Mouse (Mus musculus) heart, adult 9 months (tissue): ENCODE data around the gene Tlk1.

ENCODE experiments used
- DNase-seq, 2 experiments: peaks; one replicate each; pipeline ENCODE4 v3.0.0; 2022; ENCODE audit warnings: low spot score in 2 of 2

Gene Tlk1

DNA sequence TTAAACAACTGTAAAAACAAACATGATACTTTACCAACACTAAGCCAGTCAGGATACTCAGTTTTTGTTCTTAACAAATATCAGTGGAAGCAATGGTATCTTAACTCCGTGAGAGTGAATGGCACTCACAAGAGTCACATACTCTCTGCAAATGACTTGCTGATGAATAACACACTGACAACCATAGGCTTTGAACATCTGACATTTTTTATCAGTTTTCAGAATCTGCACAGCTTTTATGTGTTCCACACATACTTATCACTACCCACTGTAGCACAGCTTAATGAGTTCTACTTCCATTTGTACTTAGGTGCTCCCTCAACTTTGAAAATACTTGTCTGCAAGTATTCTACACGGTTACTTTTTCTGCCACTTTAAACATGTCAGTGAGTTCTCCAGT lies 35.3 kb downstream of the Tlk1 start:
- DNase-seq = no peak

DNA sequence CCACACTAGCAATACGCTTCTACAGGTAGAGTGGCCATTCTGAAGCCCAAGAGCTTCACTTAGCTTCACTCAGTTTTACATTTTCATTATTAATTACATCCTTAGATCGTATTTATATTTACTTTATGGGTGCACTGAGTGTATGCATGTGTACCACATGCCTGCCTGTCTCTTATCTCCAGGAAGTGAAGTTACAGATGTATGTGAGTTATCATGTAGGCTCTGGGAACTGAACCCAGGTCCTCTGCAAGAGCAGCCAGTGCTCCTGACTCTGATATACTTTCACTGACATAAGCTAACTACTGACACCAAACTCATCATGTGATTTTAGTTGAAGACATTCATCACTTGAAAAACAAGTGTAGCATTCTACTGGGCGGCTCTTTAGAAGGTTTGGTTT lies 36.2 kb downstream of the Tlk1 start:
- no peak for DNase-seq

DNA sequence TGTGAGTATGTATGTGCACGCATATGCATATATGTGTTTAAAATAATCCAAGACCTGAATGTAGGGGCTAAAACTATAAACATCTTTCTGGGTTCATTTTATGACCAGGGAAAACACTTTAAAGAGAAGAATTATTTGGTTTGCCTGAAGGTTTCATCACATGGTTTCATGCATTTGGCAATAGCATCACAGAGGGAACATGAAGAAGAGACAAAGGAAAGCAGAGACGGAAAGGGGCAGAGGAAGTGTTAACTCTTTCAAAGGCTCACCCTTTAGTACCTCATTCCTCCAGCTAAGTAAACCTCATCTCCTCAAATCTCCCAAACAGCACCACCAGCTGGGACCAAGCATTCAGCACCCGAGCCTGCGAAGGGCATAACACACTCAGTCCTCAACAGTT lies 41.1 kb downstream of the Tlk1 start:
- DNase-seq = no peak

DNA sequence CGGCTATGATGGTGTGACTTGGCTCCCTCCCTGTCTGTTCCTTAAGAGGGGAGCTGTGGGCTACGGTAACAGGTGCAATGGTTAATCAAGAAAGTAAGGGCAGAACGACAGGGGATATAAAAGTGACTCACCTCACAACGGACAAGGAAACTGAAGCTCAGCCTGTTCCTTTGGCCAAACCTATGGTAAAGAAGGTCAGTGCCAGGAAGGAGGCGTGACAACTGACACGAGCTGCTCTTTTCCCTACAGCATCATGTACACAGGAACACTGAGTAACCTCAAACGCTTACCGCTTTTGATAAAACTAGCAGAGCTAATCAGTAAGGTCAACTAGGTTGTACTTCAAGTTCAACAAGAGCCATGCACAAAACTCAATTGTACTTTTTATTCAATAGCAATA lies 42.0 kb downstream of the Tlk1 start:
- DNase-seq = no peak

DNA sequence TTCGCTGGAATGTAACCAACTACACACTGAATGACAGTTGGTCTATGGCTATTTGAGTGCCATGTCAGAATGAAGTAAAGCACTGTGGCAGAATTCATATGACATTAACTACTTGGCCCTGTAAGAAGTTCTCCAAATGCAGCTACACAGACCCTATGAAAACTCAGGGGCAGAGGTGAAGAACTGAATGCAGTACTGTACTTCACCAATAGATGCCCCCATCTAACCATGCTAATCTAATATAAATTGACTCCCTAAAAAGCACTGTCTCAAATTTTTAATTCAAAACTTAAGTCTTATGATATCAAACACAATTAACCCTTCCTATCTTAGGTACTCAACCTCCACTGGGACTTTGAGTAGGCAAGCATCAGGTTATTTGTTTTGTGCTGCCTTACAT lies 45.9 kb downstream of the Tlk1 start:
- DNase-seq = peak; percentile 11 to 18

DNA sequence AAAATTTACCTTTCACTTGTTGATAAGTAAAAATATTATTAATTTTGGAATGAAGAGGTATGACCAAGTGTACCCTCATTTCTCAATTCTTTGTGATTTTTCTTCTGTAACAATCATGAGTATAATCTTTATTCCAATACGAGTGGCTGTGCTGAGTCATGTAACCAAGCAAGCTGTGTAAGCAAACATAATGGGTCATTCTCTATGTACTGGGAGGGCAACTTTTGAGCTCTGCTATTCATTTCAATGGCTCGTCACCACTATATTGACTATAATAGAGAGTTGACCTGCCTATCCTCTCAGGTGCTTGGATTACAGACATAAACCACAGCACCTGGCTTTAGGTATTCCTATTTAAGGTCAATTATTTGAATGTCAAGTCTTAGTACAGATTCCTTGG lies 48.8 kb downstream of the Tlk1 start:
- DNase-seq = no peak

DNA sequence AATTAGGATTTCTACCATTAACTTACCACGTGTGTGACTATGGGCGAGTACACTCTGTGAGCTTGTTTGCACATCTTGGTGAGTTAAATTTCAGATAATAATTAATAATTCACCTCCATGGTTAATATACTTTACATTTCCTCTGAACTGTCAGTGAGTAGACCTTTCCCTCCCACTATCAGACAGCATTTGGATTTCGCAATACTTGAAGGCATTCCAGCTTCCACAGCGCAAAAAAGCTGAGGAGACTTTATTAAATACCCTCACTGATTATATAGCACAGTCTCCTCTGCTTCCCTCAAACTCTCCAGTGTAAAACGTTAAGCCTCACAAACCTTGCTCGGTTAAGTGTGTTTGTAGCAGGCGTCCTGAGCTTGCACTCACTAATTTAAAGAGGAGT lies 60.8 kb downstream of the Tlk1 start:
- DNase-seq = peak in 1 of 2 experiments; percentile 12

DNA sequence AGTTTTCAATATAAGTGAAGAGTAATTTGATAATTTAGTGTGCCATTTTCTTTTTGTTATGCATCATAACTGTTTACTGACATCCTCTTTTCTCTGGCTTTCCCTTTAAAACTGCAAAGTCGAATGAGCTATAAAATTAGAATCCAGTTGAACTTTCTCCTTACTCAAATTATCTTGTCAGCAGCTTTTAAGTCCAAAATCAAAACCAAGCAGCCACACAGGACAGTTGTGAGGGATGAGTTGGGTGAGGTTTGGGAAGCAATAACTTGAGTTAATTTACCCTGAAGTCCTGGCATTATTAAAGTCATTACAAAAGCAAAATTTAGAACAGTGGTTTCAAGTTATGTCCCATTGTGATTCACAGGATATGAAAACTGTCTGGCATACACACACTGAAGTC lies 62.8 kb downstream of the Tlk1 start:
- no peak for DNase-seq

DNA sequence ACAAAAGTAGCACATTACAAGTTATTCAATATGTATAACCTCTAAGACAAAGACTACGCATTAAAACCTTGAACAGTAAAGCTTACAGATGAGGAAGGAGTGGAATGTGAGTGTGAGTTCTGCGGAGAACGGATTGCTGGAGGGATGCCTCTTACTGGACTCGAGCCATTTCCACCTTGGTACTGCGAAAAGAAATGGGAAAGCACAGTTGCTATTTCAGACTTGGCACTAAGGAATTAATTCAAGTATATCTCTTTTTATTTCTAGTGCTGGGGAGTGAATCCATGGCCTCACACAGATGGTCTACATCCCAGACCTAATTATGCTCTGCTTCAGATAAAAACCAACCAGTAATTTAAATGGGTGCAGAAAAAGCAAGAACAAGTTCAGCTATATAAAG lies 73.4 kb downstream of the Tlk1 start:
- DNase-seq = no peak

DNA sequence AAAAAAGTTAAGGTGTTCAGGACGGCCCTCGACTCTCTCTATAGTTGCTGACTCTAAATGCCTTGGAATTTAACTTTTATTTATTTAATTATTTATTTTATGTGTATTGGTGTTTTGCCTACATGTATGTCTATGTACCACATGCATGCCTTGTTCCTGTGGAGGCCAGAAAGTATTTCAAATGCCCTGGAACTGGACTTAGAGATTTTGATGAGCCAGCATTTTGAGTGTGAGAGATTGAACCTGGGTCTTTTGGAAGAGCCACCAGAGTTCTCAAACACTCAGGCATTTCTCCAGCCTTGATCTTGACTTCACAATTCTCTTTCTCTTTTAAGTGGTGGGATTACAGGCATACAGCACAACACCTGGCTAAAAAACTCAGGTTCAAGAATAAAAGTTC lies 73.9 kb downstream of the Tlk1 start:
- no peak for DNase-seq

DNA sequence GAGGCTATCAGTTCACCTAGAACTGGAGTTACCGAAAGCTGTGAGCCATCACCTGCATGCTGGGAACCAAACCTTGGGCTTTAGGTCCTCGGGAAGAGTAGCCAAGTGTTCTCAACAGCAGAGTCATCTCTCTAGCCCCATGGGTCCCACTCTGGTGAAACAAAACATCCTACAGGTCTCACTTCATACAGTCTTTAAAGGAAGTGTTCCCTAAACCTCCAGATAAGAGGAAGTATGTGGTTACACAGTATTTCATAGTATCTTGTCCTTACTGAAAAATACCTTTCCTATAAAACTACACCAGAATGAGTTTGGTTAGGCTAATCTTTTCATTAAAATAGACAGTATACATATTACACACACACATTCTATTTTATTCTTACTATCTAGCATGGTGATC lies 82.9 kb downstream of the Tlk1 start:
- no peak for DNase-seq

DNA sequence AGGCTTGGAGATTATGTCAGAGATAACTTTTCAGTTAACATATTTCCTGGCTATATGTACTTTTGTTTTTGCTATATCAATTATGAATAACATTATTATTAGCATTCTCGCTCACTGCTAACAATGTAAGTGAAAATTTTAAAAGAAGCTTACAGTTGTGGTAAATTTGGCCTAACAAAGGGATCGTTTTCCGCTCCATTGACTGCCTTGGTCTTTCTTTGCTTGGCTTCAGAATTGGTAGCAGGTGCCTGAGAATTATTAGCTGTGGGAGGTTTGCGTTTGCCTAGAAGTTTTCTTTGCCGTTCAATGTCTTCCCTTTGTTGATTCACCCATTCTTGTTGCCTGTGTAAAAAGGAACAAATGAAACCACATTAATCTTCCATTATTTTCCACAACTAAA lies 83.6 kb downstream of the Tlk1 start:
- no peak for DNase-seq

DNA sequence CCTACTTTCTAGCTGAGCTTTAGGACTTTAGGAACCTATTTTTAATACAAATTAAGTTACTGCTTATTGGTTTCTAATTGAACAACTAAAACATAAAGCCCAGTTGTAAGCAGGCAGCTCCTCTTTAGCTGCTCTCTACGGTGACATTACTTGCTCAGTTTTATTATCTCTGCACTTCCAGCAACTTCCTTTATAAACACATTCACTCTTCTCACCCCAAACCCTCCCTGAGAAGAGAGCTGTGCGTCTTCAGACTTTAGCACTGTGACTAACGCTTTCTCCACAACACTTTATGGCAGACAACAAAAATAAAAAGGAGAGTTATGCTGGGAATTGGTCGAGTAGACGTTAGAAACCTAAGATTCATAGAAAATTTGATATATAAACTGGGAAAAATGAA lies 89.5 kb downstream of the Tlk1 start:
- DNase-seq = no peak

DNA sequence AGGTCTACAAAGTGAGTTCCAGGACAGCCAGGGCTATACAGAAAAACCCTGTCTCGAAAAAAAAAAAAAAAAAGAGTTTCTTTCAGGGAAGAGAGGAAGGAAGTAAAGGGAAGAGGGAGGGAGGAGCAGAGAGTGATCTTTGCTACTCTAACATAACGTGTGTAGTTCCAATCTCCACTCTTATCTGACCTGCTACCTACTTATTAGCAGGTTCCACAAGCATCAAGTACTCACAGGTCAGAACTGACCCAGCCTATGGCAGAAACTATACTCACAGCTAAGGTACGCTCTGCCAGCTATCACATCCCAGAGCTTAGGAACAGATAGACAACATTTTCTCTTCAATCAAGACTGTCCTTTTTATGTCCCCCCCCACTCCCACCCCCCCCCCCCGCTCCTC lies 90.0 kb downstream of the Tlk1 start:
- DNase-seq = no peak

DNA sequence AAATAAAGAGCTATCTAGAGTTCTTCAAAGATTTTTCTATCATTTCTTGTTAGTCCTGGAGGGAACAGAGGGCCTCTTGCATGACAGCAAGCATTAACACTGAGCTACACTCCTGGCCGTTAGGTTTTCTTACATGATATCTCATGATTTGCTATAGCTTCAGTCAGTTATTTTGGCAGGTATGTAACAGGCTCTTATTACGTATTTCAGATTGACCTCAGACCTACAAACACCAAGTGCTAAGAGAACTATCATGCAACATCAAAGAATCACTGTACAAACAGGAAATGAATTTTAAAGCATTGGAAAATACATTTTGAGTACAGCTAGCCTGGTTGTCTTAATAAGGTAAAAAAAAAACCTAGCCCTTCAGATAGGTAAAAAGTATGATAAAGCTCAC lies 98.4 kb downstream of the Tlk1 start:
- DNase-seq = no peak

DNA sequence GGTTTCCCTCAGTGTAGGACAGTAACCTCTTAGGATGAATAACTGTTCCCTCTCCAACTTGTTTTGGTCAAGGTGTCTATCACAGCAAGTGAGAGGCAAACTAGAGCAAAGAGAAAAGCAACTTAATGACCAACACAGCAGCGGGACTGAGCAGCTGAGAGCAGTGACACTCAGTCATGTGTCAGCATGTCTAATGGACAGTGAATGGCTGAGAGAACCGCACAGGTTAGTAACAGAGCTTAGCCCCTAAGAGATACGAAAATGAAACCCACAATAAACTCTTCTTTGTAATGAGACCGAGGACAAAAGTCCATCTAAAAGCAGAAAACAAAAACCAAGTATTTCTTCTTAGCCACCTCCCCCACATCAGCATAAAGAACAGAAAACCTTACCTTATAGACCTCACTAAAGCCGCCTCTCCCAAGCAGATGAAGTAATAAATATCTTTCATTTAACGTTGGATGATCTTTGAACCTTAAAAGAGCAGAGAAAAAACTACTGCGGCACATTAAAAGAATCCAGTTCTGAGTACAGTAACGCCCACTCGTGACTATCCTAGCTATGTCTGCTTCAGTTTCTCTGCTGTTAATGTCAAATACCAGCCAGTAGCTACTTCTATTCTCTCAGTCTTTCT lies 101.8 kb downstream of the Tlk1 start:
- no peak for DNase-seq

DNA sequence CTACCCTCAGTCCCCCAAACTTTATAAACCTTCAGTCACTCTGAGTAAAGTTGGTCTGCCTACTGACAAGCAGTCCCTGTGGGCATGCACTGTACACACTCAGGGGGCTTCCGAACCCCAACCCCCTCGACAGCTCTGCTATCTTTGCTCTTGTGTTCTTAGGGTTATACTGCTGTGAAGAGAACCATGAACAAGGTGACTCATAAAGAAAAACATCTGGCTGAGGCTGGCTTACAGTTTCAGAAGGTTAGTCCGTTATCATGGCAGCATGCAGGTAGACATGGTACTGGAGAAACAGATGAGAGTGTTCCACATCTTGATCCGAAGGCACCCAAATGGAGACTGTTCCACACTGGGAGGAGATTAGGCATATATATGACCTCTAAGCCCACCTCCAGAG lies 114.7 kb downstream of the Tlk1 start:
- DNase-seq = no peak

DNA sequence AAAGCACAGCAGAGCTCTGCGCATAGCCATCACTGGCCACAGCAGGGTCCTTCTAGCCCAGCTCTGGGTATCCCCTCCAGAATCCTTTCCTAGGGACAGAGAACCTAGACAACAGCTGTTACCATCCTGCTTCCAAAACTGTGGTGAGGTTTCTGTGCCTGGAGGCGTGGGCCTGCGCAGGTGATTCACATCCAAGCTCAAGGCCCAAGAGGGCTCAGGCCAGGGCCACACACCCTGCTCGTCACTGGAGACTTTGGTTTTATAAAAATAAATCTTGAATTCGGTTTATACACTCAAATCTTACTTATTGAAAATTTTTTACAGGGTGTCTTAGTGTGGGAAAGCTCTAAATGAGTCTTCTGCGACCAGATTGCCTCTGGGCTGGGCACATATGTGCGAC lies 115.3 kb downstream of the Tlk1 start:
- no peak for DNase-seq

DNA sequence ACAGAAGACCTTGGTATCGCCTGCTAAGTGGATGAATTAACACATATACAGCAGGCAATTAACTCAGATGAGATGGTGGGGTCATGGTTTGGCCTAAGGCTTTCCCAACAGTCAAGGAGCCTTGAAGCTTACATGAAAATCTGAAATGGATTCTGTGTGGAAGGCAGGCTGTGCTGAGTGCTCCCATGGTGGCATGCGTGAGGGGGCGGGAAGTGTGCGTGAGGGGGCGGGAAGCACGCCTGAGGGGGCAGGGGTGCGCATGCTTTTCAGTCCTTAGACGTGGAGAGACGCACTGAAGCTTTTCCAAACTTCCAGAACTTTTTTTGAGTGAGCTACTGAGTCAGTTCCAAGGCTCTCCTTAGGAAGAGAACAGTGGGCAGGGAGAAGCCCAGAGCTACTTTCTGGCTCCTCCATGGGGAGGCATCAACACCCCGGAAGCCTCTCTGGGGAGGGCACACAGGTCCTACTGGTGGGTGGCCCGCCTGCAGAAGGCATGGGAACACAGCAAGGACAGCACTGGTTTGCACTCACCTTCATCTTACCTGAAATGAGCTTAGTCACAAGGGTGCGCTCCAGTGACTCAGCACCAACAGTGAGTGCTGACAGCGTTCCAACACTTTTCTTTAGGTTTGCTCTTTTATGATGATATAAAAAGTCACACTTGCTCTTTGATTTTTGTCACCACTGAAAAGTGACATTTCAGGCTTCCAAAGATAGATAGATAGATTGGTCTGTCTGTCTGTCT lies 116.4 kb downstream of the Tlk1 start:
- no peak for DNase-seq

DNA sequence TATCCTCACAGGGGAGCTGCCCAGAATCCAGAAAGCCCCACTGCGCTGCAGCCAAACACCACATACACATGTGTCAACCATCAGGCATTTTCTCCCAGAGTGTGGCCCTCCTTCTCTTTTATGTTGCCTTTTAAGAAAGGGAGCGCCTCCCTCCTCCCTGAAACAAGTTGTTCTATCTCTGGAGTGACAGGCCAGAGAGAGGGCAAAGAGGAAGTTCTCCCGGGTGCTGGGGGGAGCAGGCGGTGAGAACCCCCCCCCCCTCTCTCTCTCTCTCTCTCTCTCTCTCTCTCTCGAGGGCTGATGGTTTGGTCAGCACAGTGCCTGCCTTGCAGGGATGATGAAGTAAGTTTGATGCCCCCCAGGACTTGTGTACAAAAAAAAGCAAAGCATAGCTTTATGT lies 123.1 kb downstream of the Tlk1 start:
- DNase-seq = no peak

DNA sequence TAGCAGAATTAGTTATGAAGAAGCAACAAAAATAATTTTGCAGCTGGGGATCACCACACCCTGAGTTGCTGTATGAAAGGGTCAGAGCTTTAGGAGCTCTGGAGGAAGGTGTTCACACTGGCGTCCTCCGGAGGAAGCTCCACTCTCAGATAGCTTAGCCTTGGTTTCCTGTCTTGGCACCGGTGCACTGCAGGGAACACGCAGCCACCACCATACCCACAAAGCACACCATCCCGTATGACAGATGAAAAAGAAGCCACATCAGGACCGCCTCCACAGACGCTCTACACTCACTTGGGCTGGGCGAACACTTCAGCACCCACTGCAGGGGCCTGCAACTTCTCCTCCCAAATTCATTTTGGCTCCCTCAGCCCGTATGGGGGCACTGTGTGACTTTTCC lies 124.0 kb downstream of the Tlk1 start:
- DNase-seq = no peak

DNA sequence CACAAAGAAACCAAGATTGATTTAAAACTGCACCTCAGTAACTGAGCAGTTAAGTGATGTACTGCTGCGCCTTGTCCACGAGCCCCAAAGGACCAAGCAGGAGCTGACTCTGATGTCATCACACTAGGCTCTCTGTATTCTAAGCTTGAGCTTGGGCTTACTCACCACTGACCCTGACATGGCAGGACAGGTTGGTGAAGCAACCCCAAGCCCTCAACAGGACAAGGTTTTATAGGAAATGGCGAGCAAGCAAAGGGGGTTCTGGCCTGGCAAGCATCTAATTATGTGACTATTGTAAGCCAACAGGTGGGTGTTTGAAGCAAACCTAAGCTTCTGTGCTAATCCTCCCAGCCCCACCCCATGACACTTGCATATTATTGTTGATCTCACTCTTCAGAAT lies 124.7 kb downstream of the Tlk1 start:
- DNase-seq = no peak

DNA sequence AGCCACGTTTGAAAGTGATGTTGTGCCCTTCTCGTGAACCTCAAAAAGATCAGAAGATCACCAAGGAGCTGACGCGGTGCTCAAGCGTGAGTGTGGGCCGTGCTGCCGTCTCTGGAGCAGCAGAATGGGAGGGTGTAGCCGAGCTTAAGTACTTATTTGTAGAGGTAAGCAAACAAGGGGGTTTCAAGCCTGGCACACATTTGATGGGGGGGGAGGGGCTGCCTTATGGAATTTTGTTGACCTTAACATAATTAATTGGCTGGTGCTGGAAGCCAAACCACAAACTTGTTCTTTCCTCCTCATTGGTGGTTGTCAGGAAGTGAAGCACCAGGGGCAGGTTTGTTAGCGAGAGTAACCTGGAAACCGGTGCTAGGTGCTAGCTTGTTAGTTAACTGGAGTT lies 129.8 kb downstream of the Tlk1 start:
- DNase-seq = no peak

DNA sequence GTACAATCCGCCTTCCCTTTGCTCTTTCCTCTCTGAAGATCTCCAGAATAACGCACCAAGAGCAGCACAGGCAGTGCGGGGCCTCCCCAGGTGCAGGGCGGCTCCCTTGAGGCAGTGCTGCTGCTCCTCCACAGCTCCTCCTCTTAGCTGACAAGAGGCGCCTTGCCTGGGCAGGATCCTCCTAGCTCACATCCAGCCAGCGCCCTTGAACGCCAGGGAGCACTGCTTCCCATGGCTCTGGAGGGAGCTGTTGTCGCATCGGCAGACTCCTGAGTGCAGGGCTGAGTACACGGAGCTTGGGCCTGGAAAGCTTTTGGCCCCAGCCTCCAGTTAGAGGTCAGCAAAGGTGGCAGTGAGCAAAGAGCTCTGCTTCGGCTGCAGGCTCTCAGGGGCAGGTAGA lies 135.3 kb downstream of the Tlk1 start:
- DNase-seq = no peak
